Mouse (Mus musculus): Measurements from ENCODE around the gene Gm49322. TPM values are rescaled to one million over a fixed set of nuclear protein-coding genes. Genes with fewer than 3 reads are reported as not detected.
A peak's percentile ranks its signal among the peaks of the same experiment; 100 is the strongest.
"Not testable (repeated sequence)": the region's sequence is repeated elsewhere in the genome, so short reads cannot be mapped to it uniquely, and the experiment has no call there.

Gene Gm49322
- polyA plus RNA-seq, 1 experiment from 2014 or later: 5.2 TPM

DNA sequence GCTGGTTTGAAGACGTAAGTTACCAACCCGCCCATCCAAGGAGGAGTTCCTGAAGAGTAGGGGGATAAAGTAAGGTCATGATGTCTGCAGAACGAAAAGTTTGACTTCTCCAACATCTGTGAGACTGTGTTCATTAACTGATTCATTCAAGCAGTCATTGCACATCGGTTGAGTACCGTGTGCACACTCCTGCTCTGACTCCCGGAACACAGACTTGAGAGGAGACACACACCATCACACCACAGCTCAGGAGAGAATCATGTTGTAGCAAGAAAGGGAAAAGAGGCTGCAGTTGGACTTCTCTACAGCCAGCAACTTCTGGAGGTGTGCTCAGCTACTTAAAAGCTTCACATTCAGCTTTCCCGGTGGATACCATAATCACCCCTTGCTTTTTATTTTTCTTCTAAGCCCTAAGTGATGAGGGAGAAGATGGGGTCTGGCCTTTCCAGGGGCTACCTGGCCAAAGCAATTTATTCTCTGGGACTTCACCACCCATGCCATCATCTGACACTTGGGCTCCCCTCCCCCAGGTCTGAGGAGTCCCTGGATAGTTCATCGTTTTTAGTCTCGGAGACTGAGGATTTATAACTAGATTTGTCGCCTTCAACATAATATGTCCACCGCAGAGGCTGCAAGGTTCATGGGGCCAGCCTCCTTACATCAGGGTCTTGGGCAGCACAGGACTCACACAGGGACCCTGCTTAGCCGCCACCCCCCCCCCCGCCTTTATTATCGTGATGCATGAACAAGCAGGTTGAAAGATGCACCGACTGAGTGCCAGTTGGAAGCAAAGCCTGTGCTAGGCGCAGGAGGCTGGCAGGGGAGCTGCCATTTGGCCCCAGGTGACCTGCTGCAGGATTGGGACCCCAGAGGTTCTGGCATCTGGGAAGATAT, 15.2 kb downstream of the Gm49322 start:
- 55% methylated on average over 16 of the region's 16 CpGs for WGBS
- Histone ChIP-seq H3K36me3 (peaks cover 6% of the 10 kb centered on the region), H3K4me1 (peaks cover 33% of the 10 kb centered on the region), H3K4me2 (replicated peaks) (peak overlapping the region; percentile 59), H3K27me3 (no peaks in the 10 kb centered on the region), H3K9me3 (replicated peaks) (no peaks in the 10 kb centered on the region), H3K27ac (peak overlapping the region; percentile 96), H3K4me3 (peak overlapping the region; percentile 85), H3K9ac (peak overlapping the region; percentile 70)
- no peak for ATAC-seq (ENCODE audit: low FRiP score)

DNA sequence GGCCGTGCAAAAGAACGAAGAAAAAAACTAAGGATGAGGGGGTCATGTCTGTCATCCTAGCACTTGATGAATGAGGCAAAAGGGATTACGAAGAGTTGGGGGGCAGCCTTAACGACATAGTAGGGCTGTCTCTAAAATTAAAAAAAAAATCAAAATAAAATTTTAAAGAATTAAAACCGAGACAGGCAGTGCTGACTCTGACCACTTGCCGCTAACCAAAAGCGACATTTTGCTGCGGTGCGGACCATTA, 15.8 kb downstream of the Gm49322 start:
- Histone ChIP-seq H3K9ac (peak overlapping the region; percentile 70), H3K4me3 (peak overlapping the region; percentile 85), H3K27ac (peak overlapping the region; percentile 96), H3K4me1 (peaks cover 33% of the 10 kb centered on the region), H3K27me3 (no peaks in the 10 kb centered on the region), H3K36me3 (no peaks in the 10 kb centered on the region), H3K4me2 (replicated peaks) (peak overlapping the region; percentile 59), H3K9me3 (replicated peaks) (no peaks in the 10 kb centered on the region)
- WGBS: 6% methylated on average over 9 of the region's 9 CpGs
- ATAC-seq (ENCODE audit: low FRiP score): no peak

DNA sequence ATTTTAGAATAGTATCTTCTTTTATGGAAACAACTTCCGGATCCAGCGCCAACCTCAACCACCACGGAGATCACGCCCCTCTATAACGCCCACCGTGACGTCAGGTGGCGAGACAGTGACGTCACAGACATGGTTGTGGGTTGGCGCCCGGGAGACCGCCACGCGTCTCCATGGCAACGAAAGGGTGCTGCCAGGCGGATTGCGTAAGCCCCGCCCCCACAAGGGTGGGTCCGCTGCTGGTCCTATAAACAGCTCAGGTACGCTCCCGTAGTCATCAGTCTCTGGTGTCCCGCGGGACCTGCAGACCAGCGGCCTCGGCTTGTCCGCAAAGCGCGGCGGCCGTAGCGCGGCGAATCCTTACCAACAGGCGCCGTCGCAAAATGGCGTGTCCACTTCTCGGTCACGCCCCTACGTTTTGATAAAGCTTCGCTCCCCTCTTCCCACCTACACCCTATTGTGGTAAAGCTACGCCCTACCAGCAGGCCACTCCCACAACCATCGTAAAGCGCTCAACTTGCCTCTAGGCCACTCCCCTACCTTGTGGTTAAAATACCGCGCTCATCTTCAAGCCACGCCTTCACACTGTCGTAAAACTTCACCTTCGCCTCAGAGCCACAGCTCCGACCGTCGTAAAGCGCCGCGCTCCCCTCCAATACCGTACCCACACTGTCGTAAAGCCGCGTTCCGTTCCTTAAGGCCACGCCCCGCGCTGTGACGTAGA, 16.3 kb downstream of the Gm49322 start:
- peak overlapping the region; percentile 96 for H3K27ac ChIP-seq
- no peaks in the 10 kb centered on the region for H3K36me3 ChIP-seq
- H3K4me1 ChIP-seq: peaks cover 33% of the 10 kb centered on the region
- no peaks in the 10 kb centered on the region for H3K9me3 ChIP-seq (replicated peaks)
- peak overlapping the region; percentile 94; the same call in 1 of the 2 replicates for H3K9ac ChIP-seq
- peak; percentile 96 for ATAC-seq (ENCODE audit: low FRiP score)
- H3K4me3 ChIP-seq: peak overlapping the region; percentile 85
- H3K4me2 ChIP-seq (replicated peaks): peak overlapping the region; percentile 98
- WGBS: under 1% methylated on average over 64 of the region's 64 CpGs
- H3K27me3 ChIP-seq: no peaks in the 10 kb centered on the region

DNA sequence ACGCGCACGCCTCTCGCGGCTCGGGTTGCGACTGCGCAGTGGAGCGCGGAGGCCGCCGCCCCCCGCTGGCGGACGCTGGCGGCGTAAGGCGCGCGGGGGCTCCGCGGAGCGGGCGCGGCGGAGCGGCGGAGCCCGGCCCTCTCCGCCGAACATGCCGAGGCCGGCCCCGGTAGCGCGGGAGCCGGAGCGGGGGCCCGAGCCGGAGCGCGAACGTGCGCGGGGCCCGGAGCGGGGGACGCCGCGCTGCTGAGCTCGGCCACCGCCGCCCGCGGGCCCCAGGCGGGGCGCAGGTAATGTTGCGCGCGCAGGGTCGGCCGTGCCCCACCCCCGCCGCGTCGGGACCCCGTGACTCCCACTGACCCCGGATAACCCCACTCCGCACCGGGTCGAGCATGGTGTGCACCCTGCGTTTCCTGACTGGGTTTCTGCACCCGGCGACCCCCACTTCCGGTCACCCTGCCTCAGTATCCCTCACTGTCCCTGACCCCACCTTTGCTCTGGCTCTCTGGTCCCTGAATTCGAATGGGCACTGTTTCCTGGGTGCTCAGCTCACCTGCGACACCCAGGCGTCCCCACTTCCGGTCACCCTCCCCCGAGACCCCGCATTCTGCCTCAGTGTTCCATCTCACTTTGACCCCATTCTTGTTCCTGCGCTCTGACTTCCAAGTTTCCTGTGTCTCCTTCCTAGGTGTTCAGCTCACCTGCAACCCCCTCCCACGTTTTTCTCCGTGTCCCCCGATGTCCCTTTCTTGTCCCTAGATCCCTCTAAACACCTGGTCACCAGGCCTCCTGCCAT, 17.0 kb downstream of the Gm49322 start, which contains the start of gene Csnk1g2:
Csnk1g2 (plus strand) TSS at position 178 of the 796 bp plus-strand sequence.
- peak within 1 kb of the TSS; percentile 96 for H3K27ac ChIP-seq
- H3K9me3 ChIP-seq (replicated peaks): no peaks in the 10 kb centered on the region
- H3K4me2 ChIP-seq (replicated peaks): peak within 1 kb of the TSS; percentile 98
- H3K9ac ChIP-seq: peak within 1 kb of the TSS; percentile 94
- H3K4me1 ChIP-seq: peaks cover 38% of the 10 kb centered on the region
- peak within 1 kb of the TSS; percentile 85 for H3K4me3 ChIP-seq
- no peaks in the 10 kb centered on the region for H3K27me3 ChIP-seq
- ATAC-seq (ENCODE audit: low FRiP score): no peak; the same call in 1 of the 2 replicates
- WGBS: 1% methylated on average over 54 of the region's 85 CpGs
- H3K36me3 ChIP-seq: no peaks in the 10 kb centered on the region

DNA sequence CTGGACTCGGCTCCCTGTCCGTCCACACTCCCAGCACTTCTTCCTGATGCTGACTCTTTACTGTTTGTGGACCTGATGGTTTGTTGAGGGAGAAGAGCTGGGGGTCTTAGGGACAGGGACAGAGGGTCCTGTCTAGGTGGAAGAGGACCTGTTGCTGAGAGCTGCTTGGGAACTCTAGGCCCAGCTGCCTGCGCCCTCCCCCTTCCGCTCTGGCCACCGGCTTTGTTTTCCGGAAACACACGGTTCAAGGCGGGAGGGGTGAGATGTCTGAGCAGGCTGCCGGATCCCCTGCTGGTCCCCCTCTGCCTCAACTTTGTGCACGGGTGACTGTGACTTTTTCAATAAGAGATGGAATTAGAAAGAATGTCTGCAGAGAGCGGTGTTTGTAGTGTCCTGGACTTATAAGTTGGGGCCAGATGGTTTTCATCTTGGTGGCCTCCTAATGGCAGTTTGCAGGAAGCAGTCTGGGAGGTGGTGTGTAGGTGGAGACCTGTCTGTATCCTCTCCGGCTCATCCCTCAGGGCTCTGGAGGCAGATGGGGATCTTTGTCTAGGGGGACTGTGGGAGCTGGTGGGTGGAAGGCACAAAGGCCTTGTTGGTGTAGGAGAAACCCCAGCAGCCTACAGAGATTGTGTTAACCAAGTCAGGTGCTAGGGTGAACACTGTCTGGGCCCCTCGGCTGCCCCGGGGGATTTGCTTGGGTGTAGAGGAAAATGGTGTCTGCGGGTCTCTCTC, 17.8 kb downstream of the Gm49322 start:
- H3K4me2 ChIP-seq (replicated peaks): peak overlapping the region; percentile 98
- H3K27me3 ChIP-seq: no peaks in the 10 kb centered on the region
- peak overlapping the region; percentile 94 for H3K9ac ChIP-seq
- 16% methylated on average over 15 of the region's 15 CpGs for WGBS
- H3K4me1 ChIP-seq: peaks cover 39% of the 10 kb centered on the region
- no peak for ATAC-seq (ENCODE audit: low FRiP score)
- no peaks in the 10 kb centered on the region for H3K9me3 ChIP-seq (replicated peaks)
- peak overlapping the region; percentile 84 for H3K27ac ChIP-seq
- H3K36me3 ChIP-seq: no peaks in the 10 kb centered on the region
- H3K4me3 ChIP-seq: peak overlapping the region; percentile 85

DNA sequence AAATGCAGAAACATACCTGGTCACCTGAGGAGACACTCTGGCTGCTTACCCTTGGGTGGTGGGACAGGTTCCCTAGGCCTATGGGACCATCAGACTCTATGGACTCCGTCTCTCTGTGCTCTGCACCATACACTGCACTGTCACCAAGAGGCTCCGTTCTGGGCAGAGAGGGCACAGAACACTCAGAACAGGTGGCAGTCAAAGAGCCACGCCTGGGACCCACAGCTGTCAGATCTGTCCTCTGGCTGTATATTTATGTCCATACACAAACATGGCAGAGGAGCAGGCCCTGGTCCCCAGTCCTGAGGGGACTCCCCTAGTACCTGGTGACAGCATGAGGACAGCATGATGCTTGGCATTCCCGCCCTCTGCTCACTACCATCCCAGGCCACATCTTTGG, 19.9 kb downstream of the Gm49322 start:
- peaks cover 53% of the 10 kb centered on the region for H3K4me1 ChIP-seq
- no peak for ATAC-seq (ENCODE audit: low FRiP score)
- no peak overlapping the region for H3K4me3 ChIP-seq
- 0 out of 2 replicates have a peak, but pooled peaks cover 8% of the 10 kb centered on the region for H3K36me3 ChIP-seq
- H3K4me2 ChIP-seq (replicated peaks): no peak overlapping the region
- peak overlapping the region; percentile 24; the same call in 1 of the 2 replicates for H3K9ac ChIP-seq
- H3K27me3 ChIP-seq: no peaks in the 10 kb centered on the region
- H3K9me3 ChIP-seq (replicated peaks): no peaks in the 10 kb centered on the region
- H3K27ac ChIP-seq: no peak overlapping the region
- whole genome bisulfite sequencing: 95% methylated on average over 4 of the region's 4 CpGs

DNA sequence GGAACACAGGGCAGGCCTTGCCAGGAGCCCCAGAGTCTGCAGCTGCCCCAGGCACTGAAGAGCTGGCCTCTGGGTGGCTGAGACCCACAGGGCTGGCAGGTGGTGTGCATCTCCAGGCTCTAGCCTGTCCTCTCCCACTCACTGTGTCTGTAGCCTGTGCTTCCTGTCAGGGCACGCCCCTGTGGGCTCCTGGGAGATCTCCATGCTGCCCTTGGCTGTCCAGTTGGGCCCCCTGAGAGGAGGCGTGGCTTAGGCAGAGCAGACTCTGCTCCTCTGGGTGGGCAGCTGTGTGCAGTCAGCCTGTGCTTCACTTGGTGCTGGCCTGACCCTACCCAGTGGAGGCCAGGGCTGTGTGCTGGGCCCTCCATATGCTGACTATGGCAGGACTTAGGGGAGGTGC, 21.9 kb downstream of the Gm49322 start:
- ATAC-seq (ENCODE audit: low FRiP score): no peak
- H3K9ac ChIP-seq: no peak overlapping the region
- H3K27me3 ChIP-seq: no peaks in the 10 kb centered on the region
- H3K4me2 ChIP-seq (replicated peaks): no peak overlapping the region
- H3K4me1 ChIP-seq: peaks cover 46% of the 10 kb centered on the region
- H3K4me3 ChIP-seq: no peak overlapping the region
- H3K9me3 ChIP-seq (replicated peaks): no peaks in the 10 kb centered on the region
- 0 out of 2 replicates have a peak, but pooled peaks cover 18% of the 10 kb centered on the region for H3K36me3 ChIP-seq
- no peak overlapping the region for H3K27ac ChIP-seq
- 63% methylated on average over 2 of the region's 2 CpGs for WGBS

DNA sequence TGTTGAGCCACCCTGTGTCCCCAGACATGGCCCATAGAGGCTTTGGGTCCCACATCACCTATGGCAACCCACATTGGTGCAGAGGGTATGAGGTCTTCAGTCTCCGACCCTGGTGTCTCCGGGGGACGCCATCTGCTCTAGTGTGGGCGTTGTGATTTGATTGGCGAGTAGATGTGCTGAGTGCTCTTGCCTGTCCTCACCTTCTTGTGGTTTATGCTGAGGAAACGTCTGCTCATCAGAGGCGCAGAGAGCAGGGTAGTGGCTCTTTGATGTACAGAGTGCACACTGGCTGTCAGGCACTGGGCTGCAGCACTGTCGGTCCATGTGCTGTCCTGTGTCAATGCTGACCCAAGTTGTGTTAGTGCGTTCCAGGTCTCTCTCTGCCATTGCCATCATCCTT, 23.1 kb downstream of the Gm49322 start:
- no peak for ATAC-seq (ENCODE audit: low FRiP score)
- Histone ChIP-seq H3K4me1 (peaks cover 36% of the 10 kb centered on the region), H3K36me3 (0 out of 2 replicates have a peak, but pooled peaks cover 22% of the 10 kb centered on the region), H3K4me2 (replicated peaks) (no peak overlapping the region), H3K9ac (0 out of 2 replicates have a peak overlapping the region, but pooled peaks have one; percentile 8), H3K9me3 (replicated peaks) (no peaks in the 10 kb centered on the region), H3K27me3 (no peaks in the 10 kb centered on the region), H3K27ac (no peak overlapping the region), H3K4me3 (no peak overlapping the region)
- whole genome bisulfite sequencing: 85% methylated on average over 9 of the region's 9 CpGs

DNA sequence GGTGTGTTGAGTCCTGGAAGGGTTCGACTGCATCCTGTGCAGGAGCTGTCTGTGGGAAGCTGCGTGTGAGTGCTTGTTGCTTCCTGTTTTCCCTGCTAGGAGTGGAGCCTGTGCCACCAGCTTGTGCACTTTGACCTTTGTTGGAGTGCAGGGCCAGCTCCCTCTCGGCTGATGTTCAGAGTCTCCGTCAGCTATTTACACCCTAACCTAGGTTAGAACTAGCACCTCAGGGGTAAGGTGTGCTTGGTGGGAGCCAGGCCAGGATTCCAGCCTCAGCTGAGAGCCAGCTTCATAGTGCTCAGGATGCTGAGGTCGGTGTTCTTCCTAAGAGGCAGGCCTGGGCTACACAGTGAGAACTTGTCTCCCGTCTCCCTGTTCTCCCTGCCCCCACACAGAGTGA, 29.5 kb downstream of the Gm49322 start:
- Histone ChIP-seq H3K4me1 (peaks cover 2% of the 10 kb centered on the region; the same call in 1 of the 2 replicates), H3K9me3 (replicated peaks) (no peaks in the 10 kb centered on the region), H3K9ac (no peak overlapping the region), H3K4me3 (no peak overlapping the region), H3K27ac (no peak overlapping the region), H3K4me2 (replicated peaks) (no peak overlapping the region), H3K27me3 (no peaks in the 10 kb centered on the region), H3K36me3 (peaks cover 82% of the 10 kb centered on the region)
- 85% methylated on average over 6 of the region's 6 CpGs for WGBS
- ATAC-seq (ENCODE audit: low FRiP score): no peak

DNA sequence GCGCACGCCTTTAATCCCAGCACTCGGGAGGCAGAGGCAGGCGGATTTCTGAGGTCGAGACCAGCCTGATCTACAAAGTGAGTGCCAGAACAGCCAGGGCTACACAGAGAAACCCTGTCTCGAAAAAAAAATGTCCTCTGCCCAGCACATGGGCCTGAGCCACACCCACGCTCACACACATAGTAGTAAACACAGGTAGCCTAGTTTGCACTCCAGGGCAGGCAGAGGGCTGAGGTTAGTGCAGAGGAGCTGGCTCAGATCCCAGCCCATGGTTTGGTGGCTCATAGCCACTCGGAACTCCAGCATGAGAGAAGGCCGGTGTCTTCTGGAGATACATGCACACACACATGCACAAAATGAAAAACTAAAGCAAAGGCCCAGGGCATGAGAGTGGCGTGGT, 41.1 kb downstream of the Gm49322 start:
- no peak overlapping the region for H3K27ac ChIP-seq
- H3K4me3 ChIP-seq: no peak overlapping the region
- no peaks in the 10 kb centered on the region for H3K27me3 ChIP-seq
- no peak overlapping the region for H3K4me2 ChIP-seq (replicated peaks)
- no peaks in the 10 kb centered on the region for H3K9me3 ChIP-seq (replicated peaks)
- H3K36me3 ChIP-seq: peaks cover 73% of the 10 kb centered on the region
- H3K9ac ChIP-seq: no peak overlapping the region
- no peak for ATAC-seq (ENCODE audit: low FRiP score)
- H3K4me1 ChIP-seq: 0 out of 2 replicates have a peak, but pooled peaks cover 9% of the 10 kb centered on the region
- WGBS: 91% methylated on average over 10 of the region's 10 CpGs

DNA sequence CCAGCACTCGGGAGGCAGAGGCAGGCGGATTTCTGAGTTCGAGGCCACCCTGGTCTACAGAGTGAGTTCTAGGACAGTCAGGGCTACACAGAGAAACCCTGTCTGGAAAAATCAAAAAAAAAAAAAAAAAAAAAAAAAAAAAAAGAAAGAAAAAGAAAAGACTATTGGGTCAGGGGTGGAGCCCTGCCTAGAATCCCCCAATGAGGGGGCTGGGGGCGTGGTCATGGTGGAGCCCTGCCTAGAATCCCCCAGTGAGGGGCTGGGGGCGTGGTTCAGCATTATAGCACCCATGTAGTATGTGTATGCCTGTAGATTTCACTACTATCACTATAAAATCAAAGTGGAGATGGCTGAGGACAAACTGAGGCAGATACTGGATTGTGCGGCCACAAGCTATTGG, 44.1 kb downstream of the Gm49322 start:
- not testable (repeated sequence) for ATAC-seq (ENCODE audit: low FRiP score); H3K4me2 ChIP-seq (replicated peaks); H3K9me3 ChIP-seq (replicated peaks); H3K9ac ChIP-seq; H3K27ac ChIP-seq; H3K4me3 ChIP-seq; H3K27me3 ChIP-seq
- H3K4me1 ChIP-seq: peaks cover 22% of the 10 kb centered on the region
- 88% methylated on average over 6 of the region's 6 CpGs for WGBS
- peaks cover 48% of the 10 kb centered on the region for H3K36me3 ChIP-seq

Measured in hindbrain, embryonic 12.5 days (tissue).